Mouse (Mus musculus) cerebellum, postnatal 14 days (tissue): ENCODE results near the gene Meis1.

ENCODE experiments used
- DNase-seq, 2 experiments: peaks; one replicate each; pipeline ENCODE4 v3.0.0; 2021; ENCODE audit warnings: mixed read lengths in 2 of 2

Gene Meis1

DNA sequence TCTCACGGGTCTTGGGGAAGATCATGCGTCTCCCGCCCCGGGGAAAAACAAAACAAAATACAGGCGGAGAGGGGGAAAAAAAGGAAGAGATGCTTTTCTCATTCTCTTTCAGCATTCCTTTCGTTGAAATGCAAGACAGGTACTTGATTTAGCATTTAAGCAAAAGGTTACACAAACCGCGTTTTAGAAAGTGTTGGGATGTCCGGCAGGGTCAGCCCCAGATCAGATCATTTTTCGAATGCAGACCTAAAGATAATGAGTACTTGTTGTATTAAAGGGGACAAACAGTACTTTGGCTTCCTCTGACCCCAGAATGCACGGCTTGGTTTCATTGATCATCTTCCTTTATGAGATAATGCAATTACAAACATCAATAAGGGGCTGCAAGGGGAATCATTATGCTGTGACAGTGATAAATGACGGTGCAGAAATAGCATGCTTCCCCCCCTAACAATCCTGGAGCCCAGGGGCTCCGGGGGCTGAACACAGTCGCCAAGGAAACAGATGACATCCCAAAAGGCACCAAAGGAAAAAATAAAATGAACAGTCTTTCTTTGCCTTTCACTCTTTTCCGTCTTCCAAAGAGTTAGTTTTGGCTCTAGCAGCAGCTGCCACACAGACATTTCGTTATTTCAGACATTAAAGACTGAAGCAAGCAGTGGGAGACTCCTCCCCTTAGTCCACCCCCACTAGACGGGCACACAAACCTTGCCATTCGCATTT, 144.3 kb downstream of the Meis1 start:
- peak; percentile 18 to 67 for DNase-seq

- DNase-seq: peak in 1 of 2 experiments; percentile 38
Measured at GRCm38 (mm10) chr11:18873451-18874277, 145.1 kb downstream of the Meis1 start.

- DNase-seq: no peak
Measured at GRCm38 (mm10) chr11:18872793-18873192, 146.0 kb downstream of the Meis1 start.

DNA sequence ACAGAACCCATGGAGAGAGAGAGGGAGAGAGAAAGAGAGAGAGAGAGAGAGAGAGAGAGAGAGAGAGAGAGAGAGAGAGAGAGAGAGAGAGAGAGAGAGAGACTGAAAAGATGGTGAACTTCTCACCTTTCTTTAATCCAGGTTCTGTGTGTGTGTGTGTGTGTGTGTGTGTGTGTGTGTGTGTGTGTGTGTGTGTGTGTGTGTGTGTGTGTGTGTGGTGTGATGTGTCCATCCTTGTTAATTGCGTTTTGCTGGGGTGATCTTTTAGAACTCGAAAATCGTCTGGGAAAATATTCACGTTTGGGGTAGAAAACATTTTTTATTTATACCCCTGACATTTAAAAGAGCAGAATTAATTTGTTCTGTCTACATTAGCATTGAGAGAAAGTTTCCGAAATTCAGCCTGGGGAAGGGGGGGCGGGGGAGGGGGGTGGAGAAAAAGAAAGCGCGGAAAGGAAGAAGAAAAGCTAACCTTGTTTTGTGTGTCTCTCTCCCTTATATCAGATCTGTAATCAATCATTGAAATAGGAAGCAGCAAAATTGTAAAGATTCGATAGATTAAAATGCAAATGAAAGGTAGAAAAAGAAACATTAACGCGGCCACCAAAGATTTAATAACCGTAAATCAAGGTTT, 146.6 kb downstream of the Meis1 start:
- DNase-seq: peak; percentile 65 to 70

DNA sequence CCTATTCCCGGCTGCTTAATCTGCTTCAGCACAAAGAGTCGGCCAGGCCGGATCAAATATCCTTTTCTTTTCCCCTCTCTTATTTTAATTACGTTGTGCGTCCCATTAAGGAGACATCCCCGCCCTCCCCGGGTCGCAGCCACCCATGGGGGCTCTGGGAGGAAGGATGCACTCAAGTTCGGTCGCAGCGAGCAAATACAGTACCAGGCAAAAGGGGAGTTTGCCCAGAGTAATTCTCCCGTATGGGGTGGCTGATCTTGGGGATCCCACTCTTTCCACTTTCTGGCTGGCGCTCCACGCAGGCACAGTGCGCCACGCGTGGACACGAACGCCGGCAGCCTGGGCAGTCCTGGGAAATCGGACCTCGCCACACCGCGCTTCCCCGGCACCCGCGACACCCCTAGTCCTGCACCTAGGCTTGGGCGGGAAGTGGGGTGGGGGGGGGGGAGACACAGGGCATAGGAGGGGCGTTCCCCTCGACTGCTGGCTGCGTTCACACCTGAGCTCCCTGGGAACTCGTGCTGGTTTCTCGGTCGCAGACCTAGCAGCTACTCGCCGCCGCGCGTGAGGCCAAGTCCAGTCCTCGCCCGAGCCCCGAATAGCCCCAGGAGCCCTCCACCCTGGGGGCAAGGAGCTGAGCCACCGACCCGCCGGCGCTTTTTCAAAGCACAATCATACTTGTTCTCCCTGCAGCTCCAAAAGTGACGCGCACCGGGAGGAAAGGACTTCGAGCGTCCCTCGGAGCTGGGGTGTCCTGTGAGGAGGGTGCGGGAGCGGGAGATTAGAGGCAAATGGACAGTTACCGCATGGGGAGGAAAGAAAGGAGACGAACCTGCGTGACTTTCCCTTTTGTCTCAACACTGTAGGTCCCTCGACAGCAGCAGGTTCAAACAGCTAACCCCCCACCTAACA, 147.4 kb downstream of the Meis1 start:
- DNase-seq: peak; percentile 78 to 82

DNA sequence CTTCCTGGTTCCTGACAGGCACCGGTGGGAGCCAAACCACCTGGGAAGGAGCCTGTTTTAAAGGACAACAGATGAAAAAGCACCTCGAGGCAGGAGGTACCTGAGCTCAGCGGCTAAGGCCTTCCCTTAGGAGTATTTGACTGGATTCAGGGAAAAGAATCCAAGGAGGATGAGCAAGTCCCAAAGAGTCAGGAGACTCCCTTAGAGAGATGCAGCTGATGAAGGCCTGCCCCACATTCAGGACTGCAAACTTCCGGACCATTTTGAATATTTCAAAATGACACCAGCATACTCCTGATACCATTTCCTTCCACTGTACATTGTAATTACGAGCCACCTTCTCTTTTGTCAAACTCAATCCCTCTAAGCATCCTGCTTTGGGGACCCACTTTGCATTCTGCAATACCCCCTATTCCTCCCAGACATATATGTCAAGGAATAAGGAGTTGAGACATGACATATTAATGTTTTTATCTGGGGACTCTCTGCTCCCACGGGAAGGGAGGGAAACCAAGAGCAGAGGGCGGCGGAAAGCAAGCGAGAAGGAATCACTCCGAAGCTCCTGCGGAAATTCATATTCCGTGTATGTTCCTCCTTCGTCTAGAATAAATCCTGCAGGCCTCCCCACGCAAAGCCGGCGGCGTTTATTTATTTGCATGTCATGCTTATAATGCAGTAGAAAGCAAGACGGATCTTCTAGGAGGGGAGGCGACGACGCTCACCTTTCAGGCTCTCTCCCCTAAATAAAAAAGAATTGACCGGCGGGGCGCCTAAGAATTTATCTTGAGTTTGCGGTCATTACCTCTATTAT, 148.5 kb downstream of the Meis1 start:
- DNase-seq: peak; percentile 59 to 75

DNA sequence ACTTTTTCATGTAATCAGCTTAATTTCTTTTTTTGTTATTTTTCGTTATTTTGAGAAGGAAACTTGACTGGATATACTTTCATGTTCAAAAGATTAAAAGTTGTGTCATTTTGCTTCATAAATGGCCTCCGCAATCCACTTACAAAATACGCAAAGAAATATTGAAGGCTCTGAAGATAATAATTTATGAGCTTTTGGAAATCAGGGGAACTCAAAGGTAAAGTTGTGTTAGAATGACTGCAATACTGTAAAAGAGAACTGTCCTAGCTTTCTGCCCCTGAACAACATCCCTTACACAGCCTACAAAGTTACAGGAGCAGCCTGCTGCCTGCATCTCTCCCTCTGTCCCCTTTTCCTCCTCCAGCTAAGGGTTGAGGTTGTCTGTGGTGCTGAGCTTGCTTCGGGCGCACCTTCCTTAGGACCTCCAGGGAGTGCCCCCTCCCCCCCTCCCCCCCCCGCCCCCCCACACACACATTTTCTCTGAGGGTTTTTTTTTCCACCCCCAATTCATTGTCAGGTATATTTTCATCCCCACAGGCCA, 149.3 kb downstream of the Meis1 start:
- DNase-seq: peak; percentile 23 to 56

DNA sequence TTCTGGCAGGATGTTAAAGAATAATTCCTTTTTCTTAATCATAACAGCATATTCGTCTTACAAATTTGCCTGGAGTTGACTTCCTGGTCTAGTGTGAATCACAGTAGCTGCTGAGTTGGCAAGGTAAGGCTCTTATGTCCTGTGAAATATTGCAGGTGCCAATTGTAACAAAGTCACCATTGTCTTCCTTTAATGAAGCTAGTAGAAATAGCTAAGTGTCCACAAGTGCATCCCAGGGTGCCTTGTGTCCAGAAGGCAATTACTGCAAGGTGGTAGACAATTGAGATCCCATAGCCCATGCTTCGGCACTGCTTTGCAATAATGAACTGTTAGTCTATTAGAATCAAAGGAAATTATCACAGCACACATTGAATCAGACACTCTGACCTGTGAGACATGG, 151.1 kb downstream of the Meis1 start:
- peak; percentile 36 to 70 for DNase-seq

DNA sequence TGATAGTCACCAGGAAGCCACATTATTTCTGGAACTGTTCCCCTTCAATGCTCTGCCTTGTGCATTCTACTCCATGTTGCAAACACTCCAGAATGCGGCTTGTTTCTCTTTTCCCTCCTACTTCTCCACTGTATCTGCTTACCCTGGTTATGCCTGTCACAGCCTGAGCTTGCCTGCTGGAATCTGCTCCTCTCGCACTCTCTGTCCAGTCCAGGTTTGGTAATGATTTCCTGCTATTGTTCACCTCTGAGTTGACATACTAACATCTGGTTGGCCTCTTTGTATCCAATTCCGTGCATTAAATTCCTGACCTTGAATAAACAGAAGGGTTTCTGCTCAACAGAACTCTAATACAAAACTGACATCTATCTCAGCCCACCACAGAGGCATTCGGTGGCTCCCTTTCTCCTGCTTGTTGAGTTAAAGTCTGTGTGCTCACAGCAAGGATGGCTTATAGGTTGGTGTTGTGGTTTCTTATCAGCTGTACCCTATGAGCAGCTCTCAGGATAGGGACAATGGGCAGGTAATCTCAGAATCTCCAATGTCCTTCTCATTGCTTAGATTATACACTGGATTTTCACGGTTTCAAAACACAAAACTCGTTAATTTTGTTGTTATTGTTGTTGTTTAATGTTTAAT, 152.5 kb downstream of the Meis1 start:
- peak in 1 of 2 experiments; percentile 43 for DNase-seq

- DNase-seq: no peak
Measured at GRCm38 (mm10) chr11:18850772-18851171, 168.0 kb downstream of the Meis1 start.

GRCm38 (mm10) chr11:18847650-18848049, 171.1 kb downstream of the Meis1 start:
- no peak for DNase-seq

DNA sequence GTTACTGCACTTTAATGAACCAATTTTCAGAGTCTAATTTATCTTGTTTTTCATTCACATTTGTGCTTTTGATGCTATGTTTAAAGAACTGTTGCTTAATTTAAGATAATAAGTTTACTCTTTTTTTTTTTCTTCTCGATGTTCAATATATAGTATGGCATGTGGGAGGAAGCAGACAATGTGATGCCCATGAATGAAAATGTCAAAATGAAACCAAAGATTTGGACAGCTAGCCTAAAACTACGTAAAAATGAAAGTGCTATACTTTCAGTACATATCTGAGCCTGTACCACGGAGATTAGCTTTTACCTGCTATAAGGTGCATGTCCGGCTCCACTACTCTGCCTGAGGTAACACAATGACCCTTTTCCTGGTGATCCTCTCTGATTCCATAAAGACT, 172.3 kb downstream of the Meis1 start:
- no peak for DNase-seq

DNA sequence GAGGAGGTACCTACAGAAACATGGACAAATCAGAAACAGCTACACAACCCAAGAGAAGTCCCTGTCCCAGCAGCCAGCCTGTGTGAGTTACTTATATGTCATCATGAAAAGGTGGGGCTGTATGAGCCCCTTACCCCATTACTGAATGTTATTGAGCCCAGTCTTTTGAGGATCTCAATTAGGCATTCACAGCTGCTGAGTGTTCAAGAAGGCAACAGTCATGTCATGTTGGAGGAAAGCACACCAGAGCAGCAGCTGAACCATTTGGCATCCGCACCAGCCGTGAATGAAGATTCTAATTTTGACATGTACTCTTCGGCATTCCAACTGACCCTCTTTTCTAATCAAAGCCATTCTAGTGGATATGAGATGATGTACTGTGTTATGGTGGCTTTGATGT, 172.9 kb downstream of the Meis1 start:
- peak; percentile 42 to 47 for DNase-seq

GRCm38 (mm10) chr11:18845466-18845865, 173.3 kb downstream of the Meis1 start:
- no peak for DNase-seq

- DNase-seq: no peak
Measured at GRCm38 (mm10) chr11:18830087-18830486, 188.7 kb downstream of the Meis1 start.
